Mouse (Mus musculus) kidney, adult 8-10 months (tissue): ENCODE results near the gene Sytl2.

Experiments used
- DNase-seq, 2 experiments: peaks; one replicate each; pipeline ENCODE4 v3.0.0; 2022

Gene Sytl2

DNA sequence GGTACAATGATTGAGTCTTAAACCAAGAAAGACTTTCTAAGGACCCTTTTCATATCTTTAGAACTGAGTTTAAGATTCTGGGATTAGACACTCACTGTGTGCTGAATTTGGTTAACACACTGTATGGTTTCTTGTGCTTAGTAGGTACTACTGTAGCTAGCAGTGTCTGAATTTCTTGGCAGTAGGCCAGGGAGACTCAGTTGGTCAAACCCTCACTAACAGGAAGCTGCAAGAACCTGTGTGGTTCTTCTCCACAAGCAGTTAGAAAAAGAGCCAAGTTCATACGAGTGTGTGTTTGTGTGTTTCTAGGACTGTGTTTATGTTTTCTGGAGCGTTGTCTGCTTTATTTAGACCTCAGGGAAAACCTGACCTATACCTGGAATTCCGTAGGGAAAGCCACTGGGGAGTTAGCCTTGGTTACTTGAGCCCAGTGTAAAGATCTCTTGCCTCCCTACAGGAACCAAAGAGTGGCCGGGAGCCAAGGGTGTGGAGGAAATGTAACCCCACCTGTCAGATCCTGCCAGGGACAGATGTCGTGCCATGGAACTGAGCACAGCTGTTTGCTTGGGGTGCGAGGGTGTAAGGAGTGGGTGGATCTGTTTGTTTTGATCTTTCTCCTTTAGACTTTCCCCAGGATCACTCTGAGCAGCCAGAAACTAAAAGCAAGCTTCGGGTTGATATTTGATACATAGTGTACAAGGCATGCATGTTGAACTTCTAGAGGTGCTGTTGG, 10.3 kb downstream of the Sytl2 start:
- DNase-seq: no peak

DNA sequence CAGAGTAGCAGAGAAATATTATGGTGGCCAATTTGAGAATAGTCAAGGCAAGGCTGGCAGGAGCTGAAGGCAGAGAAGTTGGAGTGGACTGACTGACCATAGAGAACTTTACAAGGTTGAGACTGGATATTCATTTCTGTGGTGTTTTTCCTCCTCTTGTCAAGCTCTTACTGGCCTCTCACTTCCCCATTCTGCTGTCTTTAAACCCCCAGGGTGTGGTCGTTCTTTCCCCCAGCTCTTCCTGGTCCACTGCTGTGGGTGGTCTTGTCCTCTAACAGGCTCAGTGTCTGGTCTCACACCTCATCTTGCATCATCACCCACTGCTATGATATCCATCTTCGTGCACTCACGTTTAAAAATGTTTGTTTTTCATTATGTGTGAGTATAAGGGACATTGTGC, 11.4 kb downstream of the Sytl2 start:
- no peak for DNase-seq

DNA sequence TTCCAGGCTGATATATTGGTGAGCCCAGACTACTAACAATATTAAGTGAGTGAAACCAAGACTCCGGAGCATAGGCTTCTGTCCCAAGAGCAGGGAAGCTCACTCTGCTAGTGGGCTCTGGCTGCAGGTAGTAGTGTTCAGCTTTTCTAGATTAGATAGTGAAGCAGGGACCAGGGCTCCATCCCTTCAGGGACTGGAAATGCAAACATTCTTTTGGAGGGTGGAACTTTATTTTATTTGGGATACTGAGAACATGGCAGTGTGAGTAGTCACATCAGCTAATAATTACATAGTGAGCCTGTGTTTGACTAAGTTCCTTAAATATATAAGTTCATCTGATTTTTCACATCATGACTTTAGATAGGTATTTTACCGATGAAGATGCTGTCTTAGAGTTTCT, 14.8 kb downstream of the Sytl2 start:
- DNase-seq: no peak

DNA sequence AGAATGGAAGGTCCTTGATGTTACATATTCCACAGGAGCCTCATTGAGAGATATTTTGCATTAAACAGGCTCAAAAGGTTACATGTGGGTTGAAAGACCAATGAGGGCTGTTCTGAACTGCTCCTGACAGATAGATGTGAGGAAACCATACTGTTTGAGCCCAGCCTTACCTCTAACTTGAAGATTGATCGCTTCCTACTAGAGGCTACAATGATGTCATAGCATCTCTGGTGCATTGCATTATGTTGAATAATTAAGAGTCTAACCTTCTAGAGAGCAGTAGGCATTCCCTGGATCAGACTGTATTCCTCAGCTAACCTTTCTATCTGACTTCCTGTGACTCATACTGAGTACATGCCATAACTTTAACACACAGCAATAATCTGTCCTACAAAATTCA, 17.4 kb downstream of the Sytl2 start:
- no peak for DNase-seq

DNA sequence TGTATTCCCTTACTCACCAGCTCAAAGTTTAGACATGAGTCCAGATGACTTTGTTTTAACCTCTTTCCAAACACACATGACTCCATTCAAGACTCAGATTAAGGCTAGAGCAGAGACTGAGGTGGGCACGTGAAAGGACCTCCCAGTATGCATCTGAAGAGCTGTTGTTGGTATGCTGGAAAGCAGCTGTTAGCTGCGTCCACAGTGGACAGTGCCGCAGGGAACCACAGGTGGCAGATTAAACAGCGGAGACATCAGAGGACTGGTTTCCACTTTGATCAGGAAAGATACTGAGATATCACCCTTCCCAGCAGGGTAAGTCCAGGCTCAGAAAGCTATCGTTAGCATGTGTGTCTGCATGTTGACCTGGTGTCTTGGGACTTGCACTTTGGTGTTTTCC, 18.1 kb downstream of the Sytl2 start:
- DNase-seq: no peak

DNA sequence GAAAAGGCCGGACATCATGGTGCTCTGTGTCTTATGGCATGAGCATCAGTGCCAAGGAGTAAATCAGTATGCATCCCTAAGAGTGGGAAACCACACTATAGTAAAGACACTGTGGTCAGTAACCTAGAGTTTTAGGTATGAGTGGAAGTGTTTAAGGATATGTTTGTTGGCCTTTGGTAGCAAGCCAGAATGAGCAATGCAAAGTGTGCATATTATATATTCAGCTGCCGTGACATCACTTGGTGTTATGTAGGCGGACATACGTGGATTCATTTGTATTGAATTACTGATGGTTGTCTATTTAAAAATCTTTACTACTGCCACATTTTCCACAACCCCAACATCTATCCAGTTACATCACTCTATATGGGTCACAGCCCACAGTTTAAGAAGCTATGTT, 23.1 kb downstream of the Sytl2 start:
- no peak for DNase-seq

DNA sequence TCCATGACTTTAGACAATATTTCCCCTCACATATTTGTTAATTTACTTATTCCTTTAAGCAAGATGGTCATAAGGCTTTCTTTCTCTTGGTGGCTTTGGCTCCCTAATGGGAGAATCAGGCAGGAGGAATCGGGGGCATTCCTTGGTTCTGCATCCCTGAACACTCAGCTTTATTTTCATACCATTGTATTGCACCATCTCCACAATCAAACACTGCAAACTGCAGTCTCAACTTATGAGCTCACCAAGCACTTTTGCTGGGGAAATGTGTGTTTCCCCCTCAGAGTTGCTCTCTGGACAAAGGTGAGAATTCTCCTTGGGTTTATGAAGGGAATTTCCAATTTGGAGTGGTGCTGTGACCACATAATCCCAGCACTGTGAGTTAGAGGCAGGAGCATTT, 28.1 kb downstream of the Sytl2 start:
- DNase-seq: no peak

DNA sequence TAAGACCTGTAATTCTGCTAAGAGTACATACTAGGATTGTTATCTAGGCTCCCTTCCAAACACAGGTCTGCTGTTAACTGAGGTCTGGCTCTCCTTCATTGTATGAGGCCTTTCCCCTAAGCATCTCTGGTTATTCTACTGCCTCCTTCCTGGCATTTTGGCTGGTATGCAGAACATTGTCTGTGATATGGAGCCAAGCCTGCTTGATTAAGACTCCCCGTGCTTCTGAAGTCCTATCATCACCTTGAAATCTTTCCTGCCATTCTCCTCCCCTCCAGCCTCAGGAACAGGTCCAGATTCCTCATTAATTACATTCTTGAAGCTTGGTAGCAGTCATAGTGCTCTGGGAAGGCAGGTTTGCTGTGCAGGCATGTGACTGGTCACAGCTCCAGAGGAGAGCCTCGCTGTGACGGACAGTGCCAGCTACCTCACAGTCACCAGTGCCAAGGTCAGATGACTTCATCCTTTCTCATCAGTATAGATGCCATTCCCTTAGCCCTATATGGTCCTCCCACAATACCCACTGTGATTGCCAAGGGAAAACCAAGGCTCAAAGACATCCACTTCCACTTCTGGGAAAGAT, 30.5 kb downstream of the Sytl2 start:
- DNase-seq: peak in 1 of 2 experiments; percentile 33

DNA sequence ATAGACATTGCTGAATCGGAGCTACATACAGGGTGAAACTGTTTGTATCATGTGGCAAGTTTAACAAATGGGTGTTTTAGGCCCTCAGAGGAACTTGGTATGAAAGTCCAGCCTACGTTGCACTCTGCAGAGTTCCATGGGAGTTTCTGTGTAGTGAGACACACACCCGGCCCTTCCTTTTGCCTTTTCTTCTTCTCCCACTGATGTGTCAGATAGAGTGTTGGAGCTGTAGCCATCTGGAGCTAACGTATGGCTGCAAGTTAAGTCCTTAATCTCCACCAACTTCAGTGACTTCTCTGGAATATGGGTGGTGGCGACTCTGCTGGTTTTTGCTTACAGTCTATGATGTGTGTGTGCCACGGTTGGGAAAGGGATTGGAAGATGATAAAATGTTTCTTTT, 32.3 kb downstream of the Sytl2 start:
- no peak for DNase-seq

DNA sequence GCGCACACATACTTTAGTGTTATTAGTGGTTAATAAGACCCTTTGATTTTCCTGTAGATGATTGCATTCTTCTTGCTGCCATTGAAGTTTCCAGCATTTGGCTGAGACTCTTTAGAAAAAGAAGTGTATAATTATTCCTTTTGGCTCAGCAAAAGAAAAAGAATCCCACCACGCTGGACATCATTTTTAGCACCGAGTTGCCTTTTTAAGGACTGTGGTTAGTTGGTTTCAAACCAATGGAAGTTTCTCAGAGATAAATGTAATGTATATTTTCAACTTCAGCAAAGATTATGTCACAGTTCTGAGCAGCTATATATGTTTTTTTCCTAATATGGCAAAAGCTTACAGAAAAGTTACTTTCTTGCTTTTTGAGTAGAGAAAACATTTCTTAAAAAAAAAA, 32.8 kb downstream of the Sytl2 start:
- DNase-seq: no peak

DNA sequence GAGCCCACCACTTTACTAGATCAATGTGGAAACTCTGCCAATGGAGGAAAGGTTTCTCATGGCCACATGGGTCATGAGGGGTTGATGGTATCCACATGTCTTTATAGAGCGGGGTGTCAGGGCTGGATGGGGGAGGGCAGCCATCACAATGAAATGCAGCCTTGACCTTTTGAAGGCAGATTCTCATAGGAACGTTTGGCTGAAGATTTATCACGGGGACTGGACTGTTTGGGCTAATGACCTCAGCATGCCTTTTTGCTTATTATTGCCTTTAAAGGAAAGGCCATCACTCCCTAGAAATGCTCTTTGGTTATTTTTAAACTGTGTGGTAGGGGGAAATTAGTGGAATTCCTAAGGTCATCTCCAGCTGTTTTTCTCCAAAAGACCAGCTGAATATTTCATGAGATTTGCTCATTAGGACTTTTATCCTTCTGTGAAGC, 33.7 kb downstream of the Sytl2 start:
- peak in 1 of 2 experiments; percentile 24 for DNase-seq

DNA sequence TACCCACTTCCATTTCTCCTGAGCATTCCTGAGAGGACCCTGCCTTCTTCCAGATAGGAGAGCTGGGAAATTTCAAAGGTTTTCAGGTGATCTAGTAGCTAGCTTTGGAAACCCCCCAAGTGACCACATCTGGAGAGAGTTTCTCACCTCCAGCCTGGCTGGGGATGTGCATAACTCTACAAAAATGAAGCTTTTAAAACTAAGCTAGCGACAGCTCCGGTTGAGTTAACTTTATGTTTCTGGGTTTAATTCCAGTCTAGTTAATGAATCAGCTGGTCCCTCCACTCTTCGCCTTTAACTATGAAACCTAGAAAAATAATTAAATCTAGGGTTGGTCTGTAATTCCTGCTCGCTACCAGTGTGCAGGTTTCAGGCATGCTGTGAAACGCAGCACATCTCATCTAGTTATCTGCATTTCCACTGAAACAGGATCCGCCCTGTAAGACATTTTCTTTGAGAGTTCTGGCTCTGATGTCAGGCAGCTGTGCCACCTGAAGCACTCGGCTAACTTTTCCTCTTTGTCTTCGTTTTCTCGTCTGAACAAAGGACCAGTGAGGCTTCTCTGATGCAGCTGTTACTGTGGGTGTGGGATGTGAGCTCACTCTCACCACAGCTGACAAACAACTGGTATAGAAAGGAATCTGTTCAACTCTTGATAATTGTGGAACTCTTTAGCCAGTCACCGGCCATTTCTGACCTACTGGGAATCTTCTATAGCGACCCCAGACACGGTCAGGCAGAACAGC, 39.3 kb downstream of the Sytl2 start:
- DNase-seq: peak; percentile 15 to 47

DNA sequence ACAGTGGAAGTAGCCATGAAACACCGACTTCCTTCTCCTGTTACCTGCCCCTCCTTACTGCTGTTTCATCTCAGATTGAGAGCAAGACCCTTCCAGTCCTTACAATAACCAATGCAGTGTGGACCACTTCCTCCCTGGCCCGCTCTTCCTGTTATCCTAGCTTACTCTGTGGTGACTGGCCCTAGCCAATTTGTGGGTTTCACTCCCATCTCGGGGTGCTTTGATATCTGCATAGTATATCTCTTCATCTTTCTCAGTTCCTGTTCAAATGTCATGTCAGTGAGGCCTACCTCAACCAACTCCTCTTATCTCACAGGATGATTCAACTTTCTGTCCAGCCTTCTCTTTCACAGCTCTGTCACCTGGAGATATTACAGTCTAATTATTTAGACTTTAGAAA, 42.9 kb downstream of the Sytl2 start:
- no peak for DNase-seq

DNA sequence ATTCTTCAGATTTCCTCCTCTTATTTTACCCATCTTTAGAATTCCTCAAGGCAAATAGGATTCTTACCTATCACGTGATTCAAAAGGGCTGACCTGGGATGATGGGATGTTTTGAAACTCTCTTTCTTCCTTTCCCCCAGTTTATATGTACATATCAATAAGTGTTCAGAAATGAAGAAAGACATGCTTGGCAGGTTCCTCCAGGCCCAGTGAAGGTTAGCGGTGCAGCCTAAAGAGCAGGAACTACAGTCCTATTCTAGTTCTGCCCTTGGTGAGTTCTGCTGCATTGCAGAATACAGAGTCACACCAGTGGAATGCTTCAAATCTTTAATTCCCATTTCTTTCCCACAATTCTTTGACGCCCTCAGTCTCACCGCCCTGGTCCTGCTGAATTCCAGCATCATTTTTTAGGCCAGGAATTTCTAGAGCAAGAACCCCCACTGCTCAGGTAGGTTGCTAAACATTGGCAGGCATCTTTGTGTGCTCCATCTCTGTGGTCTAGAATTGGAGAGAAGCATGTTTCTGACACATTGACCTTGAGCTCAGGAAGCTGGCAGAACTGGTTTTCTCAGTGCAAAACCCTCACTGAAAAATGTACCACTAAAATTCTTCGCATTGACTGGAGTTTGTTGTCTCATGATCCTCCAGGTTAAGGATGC, 45.9 kb downstream of the Sytl2 start:
- DNase-seq: peak in 1 of 2 experiments; percentile 29

DNA sequence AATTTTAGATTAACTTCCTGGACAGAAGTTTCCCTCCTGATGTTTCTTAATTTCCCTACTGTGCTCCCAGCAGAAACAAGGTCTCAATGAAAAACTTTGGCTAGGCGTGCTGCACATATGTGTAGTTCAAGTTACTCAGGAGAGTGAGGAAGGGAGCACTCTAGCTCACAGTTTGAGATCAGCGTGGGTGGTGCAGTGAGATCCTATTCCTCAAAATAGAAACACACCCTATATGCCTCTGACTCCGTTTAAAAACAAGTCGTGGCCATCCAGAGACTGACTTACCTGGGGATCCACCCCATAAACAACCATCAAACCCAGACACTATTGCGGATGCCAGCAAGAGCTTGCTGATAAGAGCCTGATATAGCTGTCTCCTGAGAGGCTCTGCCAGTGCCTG, 47.0 kb downstream of the Sytl2 start:
- no peak for DNase-seq

DNA sequence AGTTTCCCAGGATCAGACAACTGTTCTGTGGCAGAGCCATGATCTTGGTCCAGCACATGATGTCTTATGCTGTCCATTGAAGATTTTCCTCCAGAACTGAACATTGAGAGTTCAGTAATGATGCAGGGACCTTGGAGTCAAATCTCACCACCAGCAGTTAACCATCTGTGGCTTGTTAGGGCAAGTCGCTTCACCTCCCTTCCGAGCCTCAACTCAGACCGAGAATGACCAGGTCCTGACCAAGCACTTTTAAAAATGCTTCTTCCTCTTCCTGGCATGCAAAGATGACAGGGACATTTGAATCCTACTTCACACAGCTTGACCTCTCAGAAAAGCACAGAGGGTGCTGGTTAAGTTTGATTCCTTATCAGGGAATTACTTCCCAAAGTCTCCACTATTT, 50.1 kb downstream of the Sytl2 start:
- no peak for DNase-seq

DNA sequence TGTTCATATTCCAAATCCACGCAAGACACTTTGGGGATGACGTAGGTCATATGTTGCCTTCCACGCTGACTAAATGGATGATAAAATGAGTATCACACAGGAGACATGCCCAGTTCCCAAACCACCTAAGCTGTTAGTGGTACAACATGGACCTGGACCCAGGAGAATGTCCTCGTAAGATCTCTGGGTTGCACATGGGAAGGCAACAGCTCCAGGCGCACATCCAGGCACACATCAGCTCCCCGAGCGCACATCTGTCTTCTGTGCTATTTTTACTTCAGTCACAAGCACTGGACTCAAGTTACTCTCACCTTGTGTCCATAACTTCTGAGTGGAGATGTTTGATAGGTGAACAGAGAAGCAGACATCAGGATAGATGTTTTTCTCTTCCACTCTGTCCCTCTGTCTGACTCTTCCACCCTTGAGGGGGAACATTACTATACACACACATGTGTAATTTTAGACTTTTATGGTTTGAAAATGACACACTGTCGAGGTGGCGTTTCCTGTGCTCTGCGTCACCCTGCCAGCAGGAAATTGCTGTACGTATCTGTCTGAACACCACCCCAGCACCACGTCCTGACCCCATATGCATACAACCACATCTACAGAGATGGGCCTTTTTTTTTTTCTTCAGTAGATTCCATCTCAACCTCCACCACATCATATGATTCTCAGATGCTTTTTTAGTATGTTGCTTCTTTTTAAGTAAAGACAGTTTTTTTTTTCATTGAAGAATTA, 51.6 kb downstream of the Sytl2 start:
- DNase-seq: no peak

DNA sequence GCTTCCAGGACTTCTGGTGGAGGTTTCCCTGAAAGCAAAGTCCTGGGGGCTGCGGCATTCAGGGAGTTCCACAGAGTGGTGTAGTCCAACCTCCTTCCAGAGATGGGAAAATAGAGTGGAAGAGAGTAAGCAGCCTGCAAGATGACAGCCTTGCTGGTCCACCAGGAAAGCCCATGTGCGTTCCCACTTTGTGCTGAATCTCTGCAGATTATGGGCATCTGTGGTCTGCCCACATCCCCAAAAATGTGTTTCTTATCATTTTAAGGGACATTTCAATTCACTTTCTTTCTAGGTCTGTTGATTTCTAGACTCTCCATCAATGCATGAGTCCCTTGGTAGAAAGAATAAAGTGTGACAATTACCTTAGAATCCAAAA, 52.2 kb downstream of the Sytl2 start:
- DNase-seq: no peak

DNA sequence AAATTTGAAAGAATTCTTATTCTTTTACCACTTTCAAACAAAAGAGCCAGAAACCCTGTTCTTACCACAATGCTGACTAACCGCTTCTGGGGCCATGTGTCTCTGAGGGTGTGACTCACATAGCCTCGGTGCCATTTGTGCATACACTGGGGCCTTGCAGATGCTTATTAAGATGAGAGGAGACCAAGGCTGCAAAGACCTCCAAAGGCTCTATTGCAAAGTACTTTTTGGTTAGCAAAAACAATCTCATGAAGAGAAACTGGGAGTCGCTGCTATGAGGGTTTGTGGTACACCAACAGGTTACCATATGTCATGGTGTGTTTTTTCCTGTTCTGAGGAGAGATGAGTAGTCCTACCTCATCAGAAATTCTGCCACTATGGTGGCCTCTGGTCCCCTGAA, 53.4 kb downstream of the Sytl2 start:
- DNase-seq: no peak

DNA sequence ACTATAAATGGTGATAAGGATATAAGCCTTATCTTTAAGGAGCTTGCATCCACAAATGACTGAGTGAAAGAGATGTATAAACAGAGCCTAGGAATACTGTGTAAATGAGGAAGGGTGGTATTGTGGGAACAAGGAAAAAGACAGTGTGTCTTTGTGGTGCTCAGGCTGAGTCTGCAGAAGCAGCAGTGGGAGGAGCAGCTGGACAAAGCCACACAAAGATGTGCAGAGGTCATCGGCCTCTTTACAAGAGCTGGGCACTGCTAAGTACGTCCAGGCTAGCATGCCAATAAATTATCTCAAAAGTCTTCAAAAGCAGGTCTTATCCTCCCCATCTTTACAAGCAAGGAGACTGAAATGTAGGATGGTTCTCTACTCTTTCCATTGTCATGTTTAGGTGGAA, 53.9 kb downstream of the Sytl2 start:
- no peak for DNase-seq

DNA sequence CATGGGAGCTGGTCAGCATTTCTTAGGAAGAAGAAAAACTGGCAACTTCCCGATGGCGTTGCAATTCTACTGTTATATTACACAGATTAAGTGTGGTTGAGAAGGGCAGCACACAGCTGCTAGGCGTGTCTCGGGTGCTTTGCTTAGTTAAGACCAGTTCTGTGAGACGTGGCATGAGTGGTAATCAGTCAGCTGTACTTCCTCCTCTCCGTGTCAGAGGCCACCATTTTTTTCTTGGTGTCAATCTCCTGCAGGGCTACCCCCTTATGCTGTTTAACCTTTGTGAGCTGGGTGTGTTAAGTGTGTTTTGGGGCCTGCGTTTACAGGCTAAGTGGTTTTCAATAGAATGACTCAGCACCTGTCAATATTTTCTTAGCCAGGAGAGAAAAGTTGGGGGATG, 60.7 kb downstream of the Sytl2 start:
- no peak for DNase-seq

DNA sequence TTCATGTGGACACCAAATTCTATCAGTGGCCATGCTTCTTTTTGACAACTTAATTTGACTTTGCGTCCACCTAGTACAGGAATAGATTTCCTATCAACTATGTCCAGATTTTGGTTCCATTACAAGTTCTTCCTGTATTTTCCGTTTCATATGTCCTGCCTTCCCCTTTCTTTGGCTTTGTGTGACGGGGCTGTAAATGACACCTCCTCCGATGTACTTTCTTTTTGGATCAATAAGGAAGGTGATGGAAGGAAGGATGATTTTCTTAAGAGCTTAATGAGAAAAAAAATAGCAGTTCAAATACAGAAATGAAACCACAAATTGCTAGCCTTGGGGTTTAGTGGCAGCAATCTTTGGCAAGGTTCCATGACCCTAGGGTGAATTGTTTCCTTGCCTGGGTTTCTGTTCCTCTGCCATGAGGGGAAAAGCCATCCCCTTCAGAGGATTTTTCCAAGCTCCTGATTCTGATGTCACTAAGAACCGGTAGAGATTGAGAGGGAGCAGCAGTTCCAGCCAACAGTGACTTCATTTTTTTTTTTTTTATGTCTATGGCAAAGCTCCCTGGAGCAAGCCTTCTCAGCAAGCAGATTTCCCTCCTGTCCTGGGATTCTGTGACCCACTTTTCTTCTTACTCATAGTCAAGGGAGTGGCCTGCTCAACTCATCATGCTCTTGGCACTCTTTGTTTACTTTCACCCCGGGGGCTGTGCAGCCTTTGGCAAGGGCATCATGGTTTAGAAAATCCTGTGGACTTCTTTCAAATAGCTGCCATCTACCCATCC, 68.2 kb downstream of the Sytl2 start:
- DNase-seq: peak; percentile 9 to 18
